Mouse (Mus musculus) brain, embryonic 14.5 days (tissue): ENCODE data around the gene Rnf212.

Source experiments
- CTCF ChIP-seq: fragments of 200-500 bp; IDR thresholded peaks from 2 replicates; pipeline ENCODE4 v1.5.1; 2012; ENCODE audit warnings: inconsistent platforms, mild to moderate bottlenecking, moderate library complexity, borderline replicate concordance; ENCODE audit not compliant: insufficient read depth, insufficient read length; ENCODE audit errors: extremely low read depth
- POLR2A ChIP-seq: fragments of 200-500 bp; IDR thresholded peaks from 2 replicates; pipeline ENCODE4 v1.6.1; 2012; ENCODE audit warnings: mild to moderate bottlenecking, inconsistent platforms, borderline replicate concordance; ENCODE audit not compliant: poor library complexity, insufficient read depth, insufficient read length, severe bottlenecking; ENCODE audit errors: extremely low read depth

DNA sequence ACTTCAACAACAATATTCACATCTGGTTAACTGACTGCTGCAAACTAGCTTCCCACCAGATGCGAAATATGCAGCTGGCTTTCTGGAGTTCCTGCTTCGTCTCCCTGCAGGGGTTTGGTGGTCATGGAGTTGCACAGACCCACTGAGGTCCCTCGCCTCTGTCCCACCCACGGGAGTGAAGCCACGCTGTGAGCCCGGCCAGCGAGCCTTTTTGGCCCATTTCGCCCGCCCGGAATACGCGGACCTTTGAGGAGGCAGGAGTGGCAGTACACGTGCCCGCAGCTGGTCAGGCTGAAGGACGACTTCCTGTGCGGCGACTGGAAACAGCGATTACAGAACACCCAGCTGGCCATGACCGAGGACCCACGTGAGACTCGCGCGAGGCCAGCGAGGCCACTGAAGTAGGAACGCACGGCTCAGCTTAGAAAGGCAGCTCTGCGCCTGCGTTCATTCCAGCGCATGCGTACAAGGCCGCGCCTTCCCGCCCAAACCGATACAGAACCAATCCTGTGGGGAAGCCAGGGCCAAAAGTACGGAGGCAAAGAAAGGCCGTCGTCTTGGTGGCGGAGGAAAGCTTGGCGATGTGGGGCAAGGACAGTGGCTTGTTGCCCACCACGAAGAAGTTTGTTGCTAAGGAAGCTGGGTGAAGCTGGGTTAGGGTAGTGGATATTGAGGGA, at the start of gene Rnf212:
- TF ChIP-seq CTCF (no peak), POLR2A (no peak)
